Mouse (Mus musculus): ENCODE data around the gene Ptprc. TPM values are rescaled to one million over a fixed set of nuclear protein-coding genes. Genes with fewer than 3 reads are reported as not detected.

Gene Ptprc
- polyA plus RNA-seq, 1 experiment = 582 TPM

- TF ChIP-seq POLR2A (IDR thresholded peaks at IDR 0.05; ENCODE audit: borderline replicate concordance, low read depth, low read length) = no peak
- no peak for TF ChIP-seq CTCF (IDR thresholded peaks at IDR 0.05; ENCODE audit: low read depth, low read length)
Measured at GRCm38 (mm10) chr1:138157008-138157407, 18.5 kb downstream of the Ptprc start.

GRCm38 (mm10) chr1:138154185-138154785, 21.2 kb downstream of the Ptprc start:
- Histone ChIP-seq H3K4me3 (ENCODE audit: insufficient read depth, low read length) (no peak overlapping the region), H3K27ac (ENCODE audit: insufficient read depth, low read depth, low read length) (0 out of 2 replicates have a peak overlapping the region, but pooled peaks have one; percentile 0), H3K4me1 (ENCODE audit: control insufficient read depth, insufficient read depth, low read length) (peaks cover 58% of the 10 kb centered on the region)
- TF ChIP-seq POLR2A (IDR thresholded peaks at IDR 0.05; ENCODE audit: borderline replicate concordance, low read depth, low read length) (no peak), CTCF (IDR thresholded peaks at IDR 0.05; ENCODE audit: low read depth, low read length) (no peak)

More at GRCm38 (mm10) chr1:138157008-138157407, 18.5 kb downstream of the Ptprc start:
- H3K27ac ChIP-seq (ENCODE audit: insufficient read depth, low read depth, low read length) = peak overlapping the region; percentile 90; the same call in 1 of the 2 replicates
- no peak overlapping the region for H3K4me3 ChIP-seq (ENCODE audit: insufficient read depth, low read length)
- H3K4me1 ChIP-seq (ENCODE audit: control insufficient read depth, insufficient read depth, low read length) = peaks cover 54% of the 10 kb centered on the region

GRCm38 (mm10) chr1:138153126-138153525, 22.4 kb downstream of the Ptprc start:
- TF ChIP-seq CTCF (IDR thresholded peaks at IDR 0.05; ENCODE audit: low read depth, low read length) (no peak), POLR2A (IDR thresholded peaks at IDR 0.05; ENCODE audit: borderline replicate concordance, low read depth, low read length) (no peak)
- Histone ChIP-seq H3K4me3 (ENCODE audit: insufficient read depth, low read length) (no peak overlapping the region), H3K27ac (ENCODE audit: insufficient read depth, low read depth, low read length) (peak overlapping the region; percentile 79), H3K4me1 (ENCODE audit: control insufficient read depth, insufficient read depth, low read length) (peaks cover 62% of the 10 kb centered on the region)

- TF ChIP-seq CTCF (IDR thresholded peaks at IDR 0.05; ENCODE audit: low read depth, low read length) (no peak), POLR2A (IDR thresholded peaks at IDR 0.05; ENCODE audit: borderline replicate concordance, low read depth, low read length) (no peak)
- no peak overlapping the region for H3K27ac ChIP-seq (ENCODE audit: insufficient read depth, low read depth, low read length)
- H3K4me3 ChIP-seq (ENCODE audit: insufficient read depth, low read length) = no peak overlapping the region
Measured at GRCm38 (mm10) chr1:138148844-138149243, 26.7 kb downstream of the Ptprc start.

GRCm38 (mm10) chr1:138145571-138145970, 29.9 kb downstream of the Ptprc start:
- Histone ChIP-seq H3K27ac (ENCODE audit: insufficient read depth, low read depth, low read length) (peak overlapping the region; percentile 77), H3K4me1 (ENCODE audit: control insufficient read depth, insufficient read depth, low read length) (peaks cover 36% of the 10 kb centered on the region), H3K4me3 (ENCODE audit: insufficient read depth, low read length) (no peak overlapping the region; the same call in 1 of the 2 replicates)
- no peak for TF ChIP-seq POLR2A (IDR thresholded peaks at IDR 0.05; ENCODE audit: borderline replicate concordance, low read depth, low read length)
- TF ChIP-seq CTCF (IDR thresholded peaks at IDR 0.05; ENCODE audit: low read depth, low read length) = no peak

More at GRCm38 (mm10) chr1:138148844-138149243, 26.7 kb downstream of the Ptprc start:
- H3K4me1 ChIP-seq (ENCODE audit: control insufficient read depth, insufficient read depth, low read length) = peaks cover 52% of the 10 kb centered on the region

GRCm38 (mm10) chr1:138145148-138145547, 30.4 kb downstream of the Ptprc start:
- Histone ChIP-seq H3K4me1 (ENCODE audit: control insufficient read depth, insufficient read depth, low read length) (peaks cover 34% of the 10 kb centered on the region), H3K4me3 (ENCODE audit: insufficient read depth, low read length) (no peak overlapping the region; the same call in 1 of the 2 replicates), H3K27ac (ENCODE audit: insufficient read depth, low read depth, low read length) (peak overlapping the region; percentile 77)
- TF ChIP-seq CTCF (IDR thresholded peaks at IDR 0.05; ENCODE audit: low read depth, low read length) (no peak), POLR2A (IDR thresholded peaks at IDR 0.05; ENCODE audit: borderline replicate concordance, low read depth, low read length) (no peak)

- Histone ChIP-seq H3K4me3 (ENCODE audit: insufficient read depth, low read length) (no peak overlapping the region), H3K4me1 (ENCODE audit: control insufficient read depth, insufficient read depth, low read length) (peaks cover 29% of the 10 kb centered on the region), H3K27ac (ENCODE audit: insufficient read depth, low read depth, low read length) (no peak overlapping the region)
- TF ChIP-seq POLR2A (IDR thresholded peaks at IDR 0.05; ENCODE audit: borderline replicate concordance, low read depth, low read length) = no peak
- TF ChIP-seq CTCF (IDR thresholded peaks at IDR 0.05; ENCODE audit: low read depth, low read length) = no peak
Measured at GRCm38 (mm10) chr1:138144365-138144764, 31.1 kb downstream of the Ptprc start.

GRCm38 (mm10) chr1:138140769-138141168, 34.7 kb downstream of the Ptprc start:
- Histone ChIP-seq H3K4me1 (ENCODE audit: control insufficient read depth, insufficient read depth, low read length) (peaks cover 31% of the 10 kb centered on the region), H3K4me3 (ENCODE audit: insufficient read depth, low read length) (no peak overlapping the region), H3K27ac (ENCODE audit: insufficient read depth, low read depth, low read length) (no peak overlapping the region)
- TF ChIP-seq CTCF (IDR thresholded peaks at IDR 0.05; ENCODE audit: low read depth, low read length) (no peak), POLR2A (IDR thresholded peaks at IDR 0.05; ENCODE audit: borderline replicate concordance, low read depth, low read length) (no peak)

- Histone ChIP-seq H3K4me1 (ENCODE audit: control insufficient read depth, insufficient read depth, low read length) (peaks cover 36% of the 10 kb centered on the region), H3K4me3 (ENCODE audit: insufficient read depth, low read length) (no peak overlapping the region), H3K27ac (ENCODE audit: insufficient read depth, low read depth, low read length) (peak overlapping the region; percentile 35)
Measured at GRCm38 (mm10) chr1:138137696-138138095, 37.8 kb downstream of the Ptprc start.

GRCm38 (mm10) chr1:138137024-138137577, 38.4 kb downstream of the Ptprc start:
- Histone ChIP-seq H3K4me3 (ENCODE audit: insufficient read depth, low read length) (0 out of 2 replicates have a peak overlapping the region, but pooled peaks have one; percentile 29), H3K4me1 (ENCODE audit: control insufficient read depth, insufficient read depth, low read length) (peaks cover 38% of the 10 kb centered on the region), H3K27ac (ENCODE audit: insufficient read depth, low read depth, low read length) (peak overlapping the region; percentile 84)
- TF ChIP-seq CTCF (IDR thresholded peaks at IDR 0.05; ENCODE audit: low read depth, low read length) = no peak
- TF ChIP-seq POLR2A (IDR thresholded peaks at IDR 0.05; ENCODE audit: borderline replicate concordance, low read depth, low read length) = no peak

More at GRCm38 (mm10) chr1:138137696-138138095, 37.8 kb downstream of the Ptprc start:
- TF ChIP-seq CTCF (IDR thresholded peaks at IDR 0.05; ENCODE audit: low read depth, low read length) = no peak
- TF ChIP-seq POLR2A (IDR thresholded peaks at IDR 0.05; ENCODE audit: borderline replicate concordance, low read depth, low read length) = no peak

Measured in bone marrow macrophage, adult 2 months (primary cell).